Mouse (Mus musculus) heart, postnatal 0 days (tissue): ENCODE data around the gene Ntn4.

Experiments used
- CTCF ChIP-seq: IDR thresholded peaks from 2 replicates; pipeline ENCODE4 v1.5.1; 2016; ENCODE audit warnings: antibody characterized with exemption, control low read depth, low read depth
- EP300 ChIP-seq: IDR thresholded peaks from 2 replicates; pipeline ENCODE4 v1.6.1; 2016; ENCODE audit warnings: antibody characterized with exemption, low read depth

DNA sequence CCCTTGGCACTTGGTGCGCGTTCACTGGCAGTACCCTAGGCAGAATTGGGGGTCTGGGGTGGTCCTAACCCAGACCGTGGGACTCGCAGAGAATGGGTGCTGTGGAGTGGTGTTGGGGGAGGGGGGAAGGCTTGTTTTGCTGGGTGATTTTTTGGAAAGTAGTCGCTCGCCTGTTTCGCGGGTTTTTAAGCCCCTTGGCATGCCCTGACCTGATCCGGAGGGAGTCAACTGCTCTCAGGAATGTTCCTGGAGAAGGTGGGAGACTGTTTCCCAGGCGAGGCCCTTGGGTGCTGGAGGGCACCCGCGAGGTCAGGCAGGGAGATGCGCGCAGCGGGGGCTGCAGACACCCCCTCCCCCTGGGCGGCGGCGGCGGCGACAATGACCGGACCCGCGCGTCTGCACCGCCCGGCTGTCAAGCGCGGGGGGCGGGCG, at the start of gene Ntn4:
- TF ChIP-seq CTCF (no peak), EP300 (no peak)
